Mouse (Mus musculus) MEL-GATA-1-ER (cell line): ENCODE measurements around the gene Slitrk1.

Experiments used
- DNase-seq: peaks from one replicate; pipeline ENCODE4 v3.0.0-alpha.2; 2012; ENCODE audit warnings: low read depth; ENCODE audit errors: extremely low read depth

Slitrk1 gene

GRCm38 (mm10) chr14:108913714-108914263 is at the start of gene Slitrk1:
Gene Slitrk1 (minus strand): TSS chr14:108914158.
- no peak for DNase-seq

- DNase-seq: no peak
Measured at GRCm38 (mm10) chr14:108935777-108936176, 21.8 kb upstream of the Slitrk1 start.

- DNase-seq: no peak
Measured at GRCm38 (mm10) chr14:108914336-108914735, 378 bp upstream of the Slitrk1 start.

- DNase-seq: no peak
Measured at GRCm38 (mm10) chr14:108912876-108913490, 975 bp downstream of the Slitrk1 start.

- no peak for DNase-seq
Measured at GRCm38 (mm10) chr14:108912021-108912875, 1.7 kb downstream of the Slitrk1 start.

GRCm38 (mm10) chr14:108911138-108911841 is 2.7 kb downstream of the Slitrk1 start:
- no peak for DNase-seq

GRCm38 (mm10) chr14:108910449-108911137 is 3.4 kb downstream of the Slitrk1 start:
- no peak for DNase-seq

GRCm38 (mm10) chr14:108909336-108909953 is 4.5 kb downstream of the Slitrk1 start:
- DNase-seq: no peak

- no peak for DNase-seq
Measured at GRCm38 (mm10) chr14:108898601-108899000, 15.4 kb downstream of the Slitrk1 start.

GRCm38 (mm10) chr14:108895456-108895855 is 18.5 kb downstream of the Slitrk1 start:
- DNase-seq: no peak

GRCm38 (mm10) chr14:108867816-108868215 is 46.1 kb downstream of the Slitrk1 start:
- DNase-seq: no peak

GRCm38 (mm10) chr14:108864631-108865030 is 49.3 kb downstream of the Slitrk1 start:
- DNase-seq: no peak

GRCm38 (mm10) chr14:108859310-108859709 is 54.6 kb downstream of the Slitrk1 start:
- DNase-seq: no peak
